Mouse (Mus musculus) adrenal gland, adult 18-20 months (tissue): ENCODE data around the gene Cherp. TPM values are rescaled to one million over a fixed set of nuclear protein-coding genes. Genes with fewer than 3 reads are reported as not detected.

Source experiments
- DNase-seq, 2 experiments: peaks; one replicate each; pipeline ENCODE4 v3.0.0; 2021 to 2022; ENCODE audit warnings: low spot score in 2 of 2
- microRNA-seq, 2 experiments: library from miRNA; unstranded; fragments of <30 nt; microRNA quantifications; one replicate each; pipeline ENCODE4 v1.2.0; 2021; ENCODE audit warnings: borderline number of aligned reads in 2 of 2
- total RNA-seq, 2 experiments: library from RNA; stranded (reverse); gene quantifications; 1 replicate in 1 of 2; 2 replicates in 1 of 2; pipeline ENCODE4 v1.2.3; 2021

Gene Cherp
- total RNA-seq, 2 experiments from 2014 or later: 61.8 to 62.5 TPM

GRCm38 (mm10) chr8:72420571-72421361 is 54.3 kb downstream of the Cherp start:
- peak; percentile 29 to 49 for DNase-seq

DNA sequence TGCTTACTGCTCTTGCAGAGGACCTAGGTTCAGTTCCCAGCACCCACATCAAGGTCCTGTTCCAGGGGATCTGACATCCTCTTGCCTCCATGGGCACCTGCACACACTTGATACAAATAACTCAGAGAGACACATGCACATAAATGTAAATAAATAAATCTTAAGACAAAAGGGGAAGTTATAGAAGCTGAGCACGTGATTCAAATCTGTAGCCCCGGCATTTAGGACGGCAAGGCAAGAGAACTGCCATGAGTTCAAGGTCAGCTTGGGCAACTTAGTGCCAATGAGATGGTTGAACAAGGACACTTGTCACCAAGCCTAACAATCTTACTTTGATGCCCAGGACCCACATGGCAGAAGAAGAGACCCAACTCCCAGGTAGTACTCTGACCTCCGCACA is 57.0 kb downstream of the Cherp start:
- no peak for DNase-seq

DNA sequence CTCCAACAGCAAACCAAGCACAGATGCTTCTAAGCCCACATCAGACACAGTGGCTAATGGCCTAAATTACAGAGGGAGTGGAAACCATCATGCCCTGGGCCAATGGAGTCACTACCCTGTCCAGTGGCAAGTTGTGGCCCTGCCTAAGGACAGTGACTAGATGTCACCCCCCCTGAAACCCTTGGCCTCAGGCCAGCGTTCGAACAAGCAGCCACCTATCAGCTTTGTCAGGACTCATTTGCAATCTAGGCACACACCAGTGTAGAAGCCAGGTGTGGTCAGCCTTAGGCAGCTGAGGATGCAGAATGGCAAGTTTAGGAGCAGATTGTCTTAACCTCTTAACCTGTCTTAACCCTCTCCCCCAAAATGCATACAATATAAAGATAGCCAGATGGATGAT is 59.8 kb downstream of the Cherp start:
- no peak for DNase-seq

DNA sequence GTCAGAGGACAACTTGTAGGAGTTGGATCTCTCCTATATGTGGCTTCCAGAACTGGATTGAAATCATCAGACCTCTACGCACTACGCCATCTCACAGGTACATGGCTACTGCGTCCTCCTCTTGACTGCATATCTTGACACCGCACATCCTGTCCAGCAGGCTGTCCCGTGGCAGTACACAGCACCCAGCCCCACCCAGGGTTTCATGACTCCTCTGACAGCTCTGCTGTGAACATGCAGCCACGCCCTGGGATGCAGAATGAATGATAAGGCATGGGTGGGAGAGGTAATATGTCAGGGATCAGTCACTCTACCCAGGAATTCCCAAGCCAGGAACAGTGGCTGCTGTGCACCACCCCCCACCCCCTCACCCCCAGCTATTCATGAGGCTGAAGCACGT is 61.2 kb downstream of the Cherp start:
- DNase-seq: no peak

Small RNA genes lying within 50 kb of the gene (microRNA-seq; reads per million reads assigned to microRNA genes)
- gene Mir7068: 1.4 to 3.7 reads per million in 2 experiments

Other genes starting within 250 kb of the Cherp start
- 10 to 100 TPM; 52.6 to 55.4 TPM for gene Ap1m1, start 235.2 kb downstream of the Cherp start, total RNA-seq
- gene Gm10282, start 170.0 kb downstream of the Cherp start, total RNA-seq: 10 to 100 TPM in 1 of 2 experiments, 1 to 10 TPM in 1; 4.1 to 11.3 TPM
- gene Klf2, start 156.2 kb downstream of the Cherp start, total RNA-seq: 10 to 100 TPM; 44.4 to 68.3 TPM
- gene Eps15l1, start 53.8 kb downstream of the Cherp start, total RNA-seq: 10 to 100 TPM; 48.5 to 54.1 TPM
- 1 to 10 TPM; 3.9 to 5.3 TPM for gene Calr3, start 31.4 kb downstream of the Cherp start, total RNA-seq
- 10 to 100 TPM in 1 of 2 experiments, 1 to 10 TPM in 1; 6.6 to 10.5 TPM for gene 1700030K09Rik, start 31.3 kb downstream of the Cherp start, total RNA-seq
- 10 to 100 TPM; 39.9 to 41.5 TPM for gene Slc35e1, start 17.4 kb upstream of the Cherp start, total RNA-seq
- gene Med26, start 73.0 kb upstream of the Cherp start, total RNA-seq: 10 to 100 TPM in 1 of 2 experiments, 1 to 10 TPM in 1; 9.2 to 10.3 TPM
- 100 to 1,000 TPM; 101 to 120 TPM for gene Smim7, start 95.9 kb upstream of the Cherp start, total RNA-seq
- 1 to 10 TPM; 7.6 to 7.8 TPM for gene Tmem38a, start 96.8 kb upstream of the Cherp start, total RNA-seq
- under 1 TPM; 0.26 to 0.50 TPM for gene Nwd1, start 171.5 kb upstream of the Cherp start, total RNA-seq
- gene Sin3b, start 248.1 kb upstream of the Cherp start, total RNA-seq: 100 to 1,000 TPM; 121 to 288 TPM